Mouse (Mus musculus) forebrain, embryonic 10.5 days (tissue): ENCODE measurements around the gene Mob3c. TPM values are rescaled to one million over a fixed set of nuclear protein-coding genes. Genes with fewer than 3 reads are reported as not detected.

Source experiments
- DNase-seq: peaks from one replicate; pipeline ENCODE4 v3.0.0-alpha.2; 2017; ENCODE audit warnings: low spot score; ENCODE audit errors: extremely low spot score
- H3K27ac ChIP-seq: fragments of 300-500 bp; sonication (generic); 2 replicates; pipeline ENCODE4 v1.5.1; 2016; ENCODE audit warnings: mild to moderate bottlenecking
- H3K27me3 ChIP-seq: fragments of 300-500 bp; sonication (generic); 2 replicates; pipeline ENCODE4 v1.6.1; 2016; ENCODE audit warnings: mild to moderate bottlenecking; ENCODE audit not compliant: poor library complexity, severe bottlenecking
- H3K36me3 ChIP-seq: fragments of 300-500 bp; sonication (generic); replicated peaks from 2 replicates; pipeline ENCODE4 v1.6.1; 2016; ENCODE audit warnings: mild to moderate bottlenecking, moderate library complexity
- H3K4me1 ChIP-seq: fragments of 300-500 bp; sonication (generic); 2 replicates; pipeline ENCODE4 v1.6.1; 2016
- H3K4me3 ChIP-seq: fragments of 300-500 bp; sonication (generic); 2 replicates; pipeline ENCODE4 v1.5.1; 2016; ENCODE audit warnings: mild to moderate bottlenecking, moderate library complexity
- H3K9me3 ChIP-seq: fragments of 300-500 bp; sonication (generic); 2 replicates; pipeline ENCODE4 v1.6.1; 2016; ENCODE audit warnings: mild to moderate bottlenecking, moderate library complexity
- WGBS: fragments of 180-500 bp; shearing (Covaris S2); methylation state at CpG from one replicate; pipeline ENCODE4 v1.1.7; 2016; 5-methylcytosine and 5-hydroxymethylcytosine counted together
- polyA plus RNA-seq: library from polyadenylated mRNA; unstranded; fragments of >200 nt; fragmentation: Nextera tagmentation; extraction: Ambion mirVana; gene quantifications from 2 replicates; pipeline ENCODE4 v1.2.1, GENCODE M21; 2016

The Mob3c gene
- polyA plus RNA-seq, 1 experiment from 2014 or later = 3.9 TPM

DNA sequence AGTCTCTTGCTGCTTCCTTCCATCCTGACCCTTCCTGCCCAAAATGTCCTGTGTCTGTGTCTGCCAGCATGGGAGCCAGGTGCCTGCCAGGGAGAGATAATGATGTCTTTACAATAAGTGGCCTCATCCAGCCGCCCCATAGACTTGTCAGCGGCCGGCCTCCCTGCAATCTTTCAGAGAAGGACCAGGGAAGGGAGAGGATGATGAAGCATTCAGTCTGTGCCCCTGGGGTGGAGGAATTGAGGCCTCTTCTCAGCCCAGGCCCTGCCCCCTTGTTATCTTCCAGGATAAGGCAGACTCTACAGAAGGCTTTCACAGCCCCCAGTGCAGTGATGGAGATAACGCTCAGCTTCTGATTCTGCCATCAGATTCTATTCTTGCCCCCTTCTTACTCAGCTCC is 28.4 kb downstream of the Mob3c start:
- WGBS = 49% methylated on average over 4 of the region's 4 CpGs

DNA sequence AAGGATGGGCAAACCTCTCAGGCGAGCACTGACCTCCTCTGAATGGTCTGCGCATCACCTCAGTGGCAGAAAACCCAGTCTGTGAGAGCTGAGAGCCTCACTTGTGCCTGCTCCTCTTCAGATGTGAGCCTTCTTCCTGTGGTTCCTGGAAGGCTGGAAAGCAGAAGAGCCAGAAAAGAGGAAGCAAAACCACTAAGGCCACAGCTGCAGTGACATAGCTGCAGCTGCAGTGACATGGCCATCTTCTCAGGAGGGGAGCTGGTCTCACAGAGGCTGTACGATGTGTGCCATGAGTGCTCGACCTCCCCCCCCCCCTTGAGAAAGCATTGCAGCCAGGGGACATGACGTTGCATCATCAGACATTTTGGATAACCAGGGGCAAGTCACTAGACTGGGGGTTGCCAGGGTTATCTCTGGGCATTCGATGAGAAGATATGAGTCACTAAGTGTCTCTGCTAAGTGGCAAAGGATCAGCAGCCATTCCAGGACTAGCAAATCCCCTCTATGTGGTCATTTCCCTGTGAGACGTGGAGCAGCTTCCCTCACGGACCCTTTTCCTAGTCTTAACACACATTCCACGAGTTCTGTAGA is 29.5 kb downstream of the Mob3c start:
- Histone ChIP-seq H3K4me3 (no peak overlapping the region), H3K27me3 (no peaks in the 10 kb centered on the region), H3K4me1 (peaks cover 27% of the 10 kb centered on the region), H3K9me3 (no peaks in the 10 kb centered on the region), H3K36me3 (peaks cover 65% of the 10 kb centered on the region), H3K27ac (no peak overlapping the region)
- 90% methylated on average over 9 of the region's 9 CpGs for WGBS
- no peak for DNase-seq

More for the DNA sequence above, 28.4 kb downstream of the Mob3c start:
- Histone ChIP-seq H3K9me3 (no peaks in the 10 kb centered on the region), H3K36me3 (peaks cover 66% of the 10 kb centered on the region), H3K4me1 (peaks cover 27% of the 10 kb centered on the region), H3K27ac (no peak overlapping the region), H3K27me3 (no peaks in the 10 kb centered on the region), H3K4me3 (no peak overlapping the region)
- DNase-seq = no peak

DNA sequence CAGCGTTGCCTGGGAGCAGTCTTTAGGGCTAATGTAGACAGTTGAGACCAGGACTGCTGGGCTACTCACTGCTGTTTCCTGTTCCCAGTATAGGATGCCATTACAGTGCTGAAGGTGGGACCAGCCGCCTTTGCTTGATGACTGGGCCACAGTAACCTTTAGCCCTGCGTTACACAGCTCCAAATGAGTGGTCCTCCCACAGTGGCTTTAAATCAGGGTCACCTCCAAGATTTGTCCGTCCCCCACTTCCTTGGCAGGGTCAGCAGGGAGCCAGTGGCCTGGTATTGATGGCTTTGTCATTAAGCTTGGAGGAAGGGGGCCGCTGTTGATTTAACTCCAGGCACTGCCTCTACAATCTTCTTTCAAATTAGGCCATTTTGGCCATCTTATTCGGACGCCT is 35.5 kb downstream of the Mob3c start:
- H3K9me3 ChIP-seq = no peaks in the 10 kb centered on the region
- peaks cover 67% of the 10 kb centered on the region for H3K36me3 ChIP-seq
- WGBS = 73% methylated on average over 7 of the region's 7 CpGs
- DNase-seq = no peak
- peaks cover 13% of the 10 kb centered on the region for H3K4me1 ChIP-seq
- peak overlapping the region; percentile 3; the same call in 1 of the 2 replicates for H3K27ac ChIP-seq
- no peak overlapping the region for H3K4me3 ChIP-seq
- 0 out of 2 replicates have a peak, but pooled peaks cover 2% of the 10 kb centered on the region for H3K27me3 ChIP-seq

DNA sequence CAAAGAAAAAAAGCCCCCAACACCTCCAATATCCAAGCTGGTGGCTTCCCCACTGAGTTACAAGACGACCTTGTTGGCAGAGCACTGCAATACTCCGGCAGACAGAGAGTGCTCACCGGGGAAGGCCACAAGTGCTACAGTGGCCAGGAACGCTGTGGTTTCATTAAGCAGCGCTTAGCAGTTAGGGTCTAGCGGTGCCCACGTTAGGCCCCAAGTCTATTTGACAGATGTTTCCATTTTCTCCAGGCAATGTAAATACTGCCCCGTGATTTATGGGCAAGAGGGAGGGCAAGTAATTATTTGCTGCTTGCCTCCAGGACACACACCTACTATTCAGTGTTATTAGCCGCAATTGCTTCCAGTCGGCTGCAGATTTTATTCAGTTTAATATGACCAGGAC is 36.0 kb downstream of the Mob3c start:
- DNase-seq = no peak
- 71% methylated on average over 10 of the region's 10 CpGs for WGBS
- Histone ChIP-seq H3K9me3 (no peaks in the 10 kb centered on the region), H3K4me3 (no peak overlapping the region), H3K27ac (peak overlapping the region; percentile 3; the same call in 1 of the 2 replicates), H3K36me3 (peaks cover 64% of the 10 kb centered on the region), H3K4me1 (peaks cover 16% of the 10 kb centered on the region), H3K27me3 (0 out of 2 replicates have a peak, but pooled peaks cover 3% of the 10 kb centered on the region)

DNA sequence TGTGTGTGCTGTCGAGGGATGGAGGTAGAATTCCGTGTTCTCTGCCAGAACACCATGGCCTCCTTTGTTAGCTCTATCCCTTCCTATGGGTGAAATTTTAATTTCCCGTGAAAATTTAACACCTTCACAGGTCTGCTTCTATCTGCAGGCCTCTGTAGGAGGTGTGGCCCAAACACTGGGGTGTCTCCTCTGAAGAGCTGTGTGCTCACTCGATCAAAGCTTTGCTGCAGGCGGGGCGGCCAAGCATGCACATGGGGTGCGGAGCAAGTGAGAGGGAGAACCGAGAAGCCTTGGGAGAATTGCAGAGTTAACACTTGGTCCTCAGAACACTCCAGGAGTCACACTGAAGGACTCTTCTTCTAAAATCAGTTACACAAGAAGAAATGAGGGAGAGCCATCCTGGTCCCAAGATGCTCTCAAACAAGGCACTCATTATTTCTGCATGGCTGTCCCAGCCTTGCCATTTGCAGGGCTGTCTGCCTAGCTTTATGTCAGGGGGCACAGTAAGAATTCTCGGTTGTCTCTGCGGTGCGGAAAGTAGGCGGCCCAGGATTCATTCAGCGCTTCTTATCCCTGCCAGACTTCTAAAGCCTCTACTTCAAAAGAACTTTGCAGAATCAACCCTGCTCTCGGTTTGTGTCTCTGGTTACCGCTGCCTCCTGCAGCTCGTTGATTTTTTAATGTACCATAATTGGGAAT is 41.8 kb downstream of the Mob3c start:
- peaks cover 49% of the 10 kb centered on the region for H3K36me3 ChIP-seq
- H3K27me3 ChIP-seq = 0 out of 2 replicates have a peak, but pooled peaks cover 3% of the 10 kb centered on the region
- no peaks in the 10 kb centered on the region for H3K9me3 ChIP-seq
- no peak overlapping the region; the same call in 1 of the 2 replicates for H3K4me3 ChIP-seq
- H3K27ac ChIP-seq = peak overlapping the region; percentile 79
- 16% methylated on average over 16 of the region's 16 CpGs for WGBS
- peaks cover 21% of the 10 kb centered on the region for H3K4me1 ChIP-seq
- DNase-seq = no peak

DNA sequence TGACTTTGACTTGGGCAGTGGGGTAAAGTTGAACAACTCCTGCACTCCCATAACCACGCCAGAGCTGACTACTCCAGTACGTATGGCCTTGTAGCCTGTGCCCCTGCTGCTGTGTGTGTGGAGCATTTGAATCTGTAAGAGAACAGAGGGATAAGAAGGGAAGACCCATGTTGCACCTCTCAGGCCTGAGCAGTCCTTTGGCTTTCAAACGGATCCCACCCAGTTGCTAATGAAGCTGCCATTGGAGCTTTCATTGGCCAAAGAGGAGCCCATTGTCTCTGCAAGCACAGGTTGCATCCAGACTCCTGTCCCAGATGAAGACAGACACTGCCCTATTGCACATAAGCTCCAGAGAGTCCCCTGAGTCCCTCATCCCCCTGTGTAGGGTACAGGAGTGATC is 45.3 kb downstream of the Mob3c start:
- H3K27me3 ChIP-seq = peaks cover 12% of the 10 kb centered on the region; the same call in 1 of the 2 replicates
- DNase-seq = no peak
- peaks cover 37% of the 10 kb centered on the region for H3K4me1 ChIP-seq
- WGBS = 76% methylated on average over 3 of the region's 3 CpGs
- no peaks in the 10 kb centered on the region for H3K9me3 ChIP-seq
- no peak overlapping the region for H3K4me3 ChIP-seq
- no peak overlapping the region for H3K27ac ChIP-seq
- peaks cover 53% of the 10 kb centered on the region for H3K36me3 ChIP-seq

DNA sequence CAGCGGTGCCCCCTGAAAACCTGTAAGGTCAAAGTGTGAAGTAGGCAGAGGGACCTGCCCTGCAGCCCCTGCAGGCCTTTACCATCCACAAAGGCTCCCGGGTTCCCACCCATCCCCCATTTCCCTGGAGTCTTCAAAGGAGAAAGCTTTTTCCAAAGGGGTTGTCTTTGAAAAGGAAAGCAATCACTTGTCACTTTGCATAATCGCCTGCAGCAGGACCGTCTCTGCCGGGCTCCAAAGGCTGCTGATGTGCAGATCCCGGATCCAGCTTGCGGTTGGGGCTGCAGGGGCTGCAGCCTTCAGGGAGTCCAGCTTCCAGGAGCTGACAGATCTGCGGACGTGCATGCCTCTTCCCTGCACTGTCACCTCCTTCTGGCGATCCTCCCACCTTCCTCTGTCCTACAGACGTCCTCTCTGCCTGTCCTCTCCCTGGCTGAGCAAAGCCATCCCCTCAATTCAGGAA is 50.4 kb downstream of the Mob3c start:
- Histone ChIP-seq H3K9me3 (no peaks in the 10 kb centered on the region), H3K4me1 (peaks cover 60% of the 10 kb centered on the region), H3K36me3 (peaks cover 35% of the 10 kb centered on the region), H3K27me3 (peaks cover 32% of the 10 kb centered on the region), H3K27ac (peak overlapping the region; percentile 86), H3K4me3 (peak overlapping the region; percentile 29)
- peak; percentile 74 for DNase-seq
- 2% methylated on average over 11 of the region's 11 CpGs for WGBS

DNA sequence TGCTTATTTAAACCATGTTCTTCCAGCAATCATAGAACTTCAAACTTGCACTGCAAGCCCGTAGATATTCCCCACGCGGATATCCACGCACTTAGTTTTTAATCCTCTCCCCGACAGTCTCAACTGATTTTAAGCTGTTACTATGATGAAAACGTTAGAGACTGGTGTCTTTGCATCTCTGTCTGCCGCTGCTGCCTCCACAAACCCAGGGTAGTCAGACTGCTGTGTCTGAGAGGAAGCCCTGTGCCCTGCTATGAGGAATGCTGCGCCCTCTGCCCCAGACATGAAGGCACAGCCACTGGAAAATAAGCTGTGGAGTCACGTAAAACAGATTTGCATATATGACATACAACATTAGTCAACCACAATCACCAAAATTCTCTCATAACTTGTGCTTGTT is 50.9 kb downstream of the Mob3c start:
- H3K4me1 ChIP-seq = peaks cover 60% of the 10 kb centered on the region
- no peak for DNase-seq
- 41% methylated on average over 9 of the region's 9 CpGs for WGBS

DNA sequence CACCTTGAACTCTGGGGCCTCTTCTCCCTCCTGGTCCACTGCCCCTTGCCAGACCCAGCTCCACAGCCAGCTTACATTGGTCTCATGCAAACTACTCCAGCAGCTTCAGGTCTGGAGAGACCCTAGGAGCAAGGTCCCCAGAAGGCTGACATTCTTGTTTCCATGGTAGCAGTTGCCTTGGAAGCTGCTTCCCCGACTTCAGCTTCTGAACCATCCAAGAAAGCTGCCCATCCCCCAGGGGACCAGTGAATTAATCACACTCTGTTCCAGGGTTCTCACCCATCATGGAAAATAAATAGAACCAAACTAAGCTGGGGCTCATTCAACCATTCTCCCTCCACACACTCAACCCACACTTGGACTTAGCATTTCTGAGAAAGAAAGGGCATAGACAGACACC is 53.3 kb downstream of the Mob3c start:
- DNase-seq = peak; percentile 46

More for the DNA sequence above, 50.9 kb downstream of the Mob3c start:
- H3K9me3 ChIP-seq = no peaks in the 10 kb centered on the region
- peaks cover 29% of the 10 kb centered on the region for H3K36me3 ChIP-seq
- peak overlapping the region; percentile 86 for H3K27ac ChIP-seq
- no peak overlapping the region for H3K4me3 ChIP-seq
- H3K27me3 ChIP-seq = peaks cover 38% of the 10 kb centered on the region

DNA sequence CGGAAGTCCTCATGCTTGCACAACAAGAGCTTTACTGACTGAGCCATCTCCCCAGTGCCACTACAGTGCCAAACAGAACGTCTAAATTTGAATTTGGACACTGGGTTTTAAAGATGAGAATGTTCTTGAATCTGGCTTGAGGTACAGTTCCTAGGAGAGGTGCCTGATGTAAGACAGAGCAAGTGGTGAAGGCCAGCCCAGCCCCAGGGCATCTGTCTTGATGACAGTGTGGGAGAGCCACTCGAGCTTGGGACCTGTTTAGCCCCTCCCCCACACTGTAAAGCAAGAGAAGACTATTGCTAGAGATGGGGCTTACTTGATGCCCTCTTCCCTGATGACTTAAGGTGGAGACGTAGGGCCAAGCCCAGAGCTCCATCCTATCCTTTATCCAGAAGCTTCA is 54.3 kb downstream of the Mob3c start:
- Histone ChIP-seq H3K4me1 (peaks cover 54% of the 10 kb centered on the region), H3K27ac (no peak overlapping the region), H3K27me3 (peaks cover 54% of the 10 kb centered on the region), H3K4me3 (no peak overlapping the region), H3K9me3 (no peaks in the 10 kb centered on the region), H3K36me3 (no peaks in the 10 kb centered on the region)
- 76% methylated on average over 4 of the region's 4 CpGs for WGBS
- DNase-seq = no peak

More for the DNA sequence above, 53.3 kb downstream of the Mob3c start:
- no peaks in the 10 kb centered on the region for H3K9me3 ChIP-seq
- peaks cover 58% of the 10 kb centered on the region for H3K4me1 ChIP-seq
- H3K36me3 ChIP-seq = peaks cover 6% of the 10 kb centered on the region; the same call in 1 of the 2 replicates
- H3K27ac ChIP-seq = peak overlapping the region; percentile 86
- H3K4me3 ChIP-seq = no peak overlapping the region
- 7% methylated on average over 1 of the region's 1 CpGs for WGBS
- peaks cover 50% of the 10 kb centered on the region for H3K27me3 ChIP-seq

DNA sequence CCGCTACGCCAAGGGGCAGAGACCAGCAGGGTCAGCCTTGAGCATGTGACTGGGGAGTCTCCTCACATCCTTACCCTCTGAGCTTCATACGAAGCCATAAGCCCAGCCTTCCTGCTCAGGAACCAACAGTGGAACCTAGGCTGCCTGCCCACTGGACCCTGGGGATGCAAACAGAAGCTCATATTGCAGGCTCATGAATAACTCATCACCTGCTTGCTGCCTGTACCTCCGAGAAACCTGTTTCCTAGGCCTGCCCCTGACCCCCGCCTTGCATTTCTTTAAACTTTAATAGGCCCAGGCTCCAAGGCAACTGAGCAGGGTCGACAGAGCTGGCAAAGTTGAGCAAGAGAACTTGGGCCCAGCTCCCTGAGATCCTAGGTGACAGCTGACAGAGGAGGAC is 56.1 kb downstream of the Mob3c start, which contains the start of gene Kncn:
Gene Kncn, plus strand, starts transcription at position 379 of the 400 bp plus-strand sequence.
- Histone ChIP-seq H3K36me3 (no peaks in the 10 kb centered on the region), H3K4me3 (no peak within 1 kb of the TSS), H3K27me3 (peaks cover 59% of the 10 kb centered on the region), H3K27ac (no peak within 1 kb of the TSS), H3K9me3 (no peaks in the 10 kb centered on the region), H3K4me1 (peaks cover 36% of the 10 kb centered on the region)
- DNase-seq = no peak
- 85% methylated on average over 6 of the region's 6 CpGs for WGBS
